Mouse (Mus musculus): ENCODE results near the gene Tprkb.
"Not testable (repeated sequence)": the region's sequence is repeated elsewhere in the genome, so short reads cannot be mapped to it uniquely, and the experiment has no call there.

The Tprkb gene

DNA sequence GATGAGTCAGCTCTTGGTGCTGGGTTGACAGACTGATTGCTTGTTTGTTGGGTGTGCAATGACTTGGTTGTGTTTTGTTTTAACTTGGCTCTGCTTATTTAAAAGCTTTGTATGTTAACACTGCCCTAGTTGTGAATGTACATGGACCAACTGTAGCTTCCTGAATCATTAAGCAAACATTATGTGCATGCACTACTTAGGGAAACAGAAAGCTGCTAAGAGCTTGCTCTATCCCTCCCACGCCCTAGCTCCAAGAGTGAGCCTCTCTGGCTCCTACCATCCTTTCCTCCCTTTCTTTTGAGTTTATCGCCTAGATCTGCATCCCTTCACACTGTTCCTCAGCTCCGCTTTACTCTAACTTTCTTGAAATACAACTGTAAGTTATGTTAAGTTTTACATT is 61.7 kb downstream of the Tprkb start:
- DNase-seq (ENCODE audit: low spot score in 2 of 2): peak; percentile 38 to 47

DNA sequence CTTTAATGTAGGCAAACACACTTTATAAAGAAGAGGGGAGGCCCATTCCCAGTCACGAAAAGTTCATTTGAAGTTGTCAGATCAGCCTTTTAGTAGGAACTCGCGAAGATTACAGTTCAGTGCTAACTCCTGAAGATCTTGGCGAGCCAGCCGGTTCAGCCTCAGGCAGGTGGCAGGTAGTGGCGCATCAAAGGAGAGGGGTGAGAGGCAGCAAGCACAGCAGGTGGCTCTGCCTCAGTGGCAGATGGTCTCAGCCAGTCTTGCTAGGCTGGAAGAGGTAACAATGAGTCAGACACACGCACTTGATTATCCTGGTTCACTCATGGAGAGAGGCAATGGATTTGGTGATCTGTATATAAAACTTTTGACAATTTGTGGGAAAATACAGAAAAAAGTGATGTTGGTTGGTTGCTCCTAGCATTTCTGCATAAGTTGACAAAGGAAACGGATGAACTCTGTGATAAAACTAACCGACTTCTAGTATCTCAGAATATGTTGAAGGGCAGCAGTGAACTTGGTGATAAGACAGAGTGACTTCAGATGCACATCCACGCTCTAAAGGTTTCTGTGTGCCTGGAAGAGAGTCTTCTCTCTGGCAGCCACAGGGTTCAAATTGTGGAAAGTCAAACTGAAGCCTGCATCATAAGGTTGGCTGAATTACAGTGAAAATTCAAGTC is 63.4 kb downstream of the Tprkb start:
- no peak for DNase-seq (ENCODE audit: low spot score in 2 of 2)

DNA sequence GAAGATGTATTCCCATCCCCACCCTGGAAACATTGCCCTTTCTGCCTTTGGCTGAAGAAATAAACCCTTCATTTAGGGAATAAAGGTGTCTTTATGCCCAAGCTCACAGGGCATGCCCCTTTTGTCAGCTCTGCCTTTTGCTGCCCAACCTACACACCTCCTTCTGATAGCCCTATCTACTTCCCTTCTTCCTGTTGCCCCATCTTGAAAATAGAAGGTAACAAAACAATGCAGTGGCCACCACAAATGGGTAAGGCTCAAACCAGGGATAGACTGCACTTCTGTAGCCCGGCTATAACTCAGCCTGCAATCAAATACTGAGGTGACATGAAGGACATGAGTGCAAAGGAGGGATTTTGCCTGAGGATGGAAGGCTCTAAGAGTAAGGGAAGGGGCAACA is 64.1 kb downstream of the Tprkb start:
- DNase-seq (ENCODE audit: low spot score in 2 of 2): no peak

DNA sequence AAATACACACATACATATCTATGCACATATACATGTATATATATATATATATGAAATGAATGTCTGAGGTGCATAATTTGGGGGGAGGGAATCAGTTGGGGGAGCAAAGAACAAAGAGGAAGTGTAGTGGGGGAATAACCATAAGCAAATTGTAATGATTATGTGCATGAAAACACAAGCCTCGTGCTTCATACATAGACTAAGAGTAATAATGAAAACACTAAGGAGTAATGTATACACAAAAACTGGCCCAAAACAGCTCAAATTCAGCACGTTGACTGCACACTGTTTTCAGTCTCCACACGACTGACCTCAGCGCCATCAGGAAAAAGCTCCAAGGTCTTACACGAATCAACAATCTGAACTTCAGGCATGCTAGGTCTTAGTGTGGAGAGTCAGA is 64.6 kb downstream of the Tprkb start:
- DNase-seq (ENCODE audit: low spot score in 2 of 2): no peak

DNA sequence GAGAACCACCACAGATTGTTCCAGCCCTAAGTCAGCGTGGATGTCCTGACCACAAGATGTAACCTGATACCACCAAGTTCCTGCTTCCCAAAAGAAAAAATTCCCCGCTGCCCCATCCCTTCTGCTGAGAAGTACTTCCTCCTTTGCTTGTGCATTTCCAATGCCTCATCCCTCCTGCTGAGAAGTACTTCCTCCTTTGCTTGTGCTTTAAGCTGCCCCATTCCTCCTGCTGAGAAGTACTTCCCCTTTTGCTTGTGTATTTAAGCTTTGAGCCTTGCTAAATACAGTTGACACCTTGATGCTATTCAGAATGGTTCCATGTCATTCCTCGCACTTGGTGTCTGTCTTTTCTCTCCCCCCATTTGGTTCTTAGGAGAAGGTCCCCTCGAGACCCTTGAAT is 67.1 kb downstream of the Tprkb start:
- DNase-seq (ENCODE audit: low spot score in 2 of 2): not testable (repeated sequence)

All from right cerebral cortex, adult 2 months (tissue).